Mouse (Mus musculus) heart, embryonic 16.5 days (tissue): ENCODE measurements around the gene Ctdspl2. TPM values are rescaled to one million over a fixed set of nuclear protein-coding genes. Genes with fewer than 3 reads are reported as not detected.
"Not testable (repeated sequence)": the region's sequence is repeated elsewhere in the genome, so short reads cannot be mapped to it uniquely, and the experiment has no call there.

Experiments
- ATAC-seq: fragments of 200-750 bp; cut with Nextera tagmentation; replicated peaks from 2 replicates; pipeline ENCODE4 v1.8.0; 2017; ENCODE audit warnings: moderate number of reproducible peaks; ENCODE audit not compliant: insufficient read depth, low FRiP score; ENCODE audit errors: extremely low read depth
- H3K27ac ChIP-seq: fragments of 300-500 bp; sonication (generic); 2 replicates; pipeline ENCODE4 v1.5.1; 2014; ENCODE audit warnings: mild to moderate bottlenecking, low read length, control low read depth, moderate library complexity
- H3K27me3 ChIP-seq: fragments of 300-500 bp; sonication (generic); 2 replicates; pipeline ENCODE4 v1.6.1; 2014; ENCODE audit warnings: low read length, mixed read lengths; ENCODE audit not compliant: control insufficient read depth, insufficient read depth
- H3K36me3 ChIP-seq: fragments of 300-500 bp; sonication (generic); 2 replicates; pipeline ENCODE4 v1.6.1; 2014; ENCODE audit not compliant: control insufficient read depth, insufficient read depth
- H3K4me1 ChIP-seq: fragments of 300-500 bp; sonication (generic); 2 replicates; pipeline ENCODE4 v1.6.1; 2014; ENCODE audit warnings: low read length, mixed read lengths; ENCODE audit not compliant: control insufficient read depth, insufficient read depth
- H3K4me2 ChIP-seq: fragments of 300-500 bp; sonication (generic); 2 replicates; pipeline ENCODE4 v1.6.1; 2014; ENCODE audit warnings: low read depth, mild to moderate bottlenecking, control low read depth, low read length
- H3K4me3 ChIP-seq: fragments of 300-500 bp; sonication (generic); 2 replicates; pipeline ENCODE4 v1.5.1; 2014; ENCODE audit warnings: mild to moderate bottlenecking, control low read depth, low read length
- H3K9ac ChIP-seq: fragments of 300-500 bp; sonication (generic); 2 replicates; pipeline ENCODE4 v1.6.1; 2014; ENCODE audit warnings: low read length, control low read depth
- H3K9me3 ChIP-seq: fragments of 300-500 bp; sonication (generic); replicated peaks from 2 replicates; pipeline ENCODE4 v1.6.1; 2016; ENCODE audit warnings: low read length; ENCODE audit not compliant: control insufficient read depth
- WGBS: fragments of 180-500 bp; shearing (Covaris S2); extraction: QIAGEN DNeasy Blood & Tissue Kit; methylation state at CpG from one replicate; pipeline ENCODE4 v1.1.7; 2014; 5-methylcytosine and 5-hydroxymethylcytosine counted together
- polyA plus RNA-seq: library from polyadenylated mRNA; unstranded; fragments of >200 nt; fragmentation: Nextera tagmentation; extraction: Ambion mirVana; gene quantifications from 2 replicates; pipeline ENCODE4 v1.2.1, GENCODE M21; 2015

Gene Ctdspl2
- polyA plus RNA-seq: 34.3 and 34.6 TPM in 2 replicates

DNA sequence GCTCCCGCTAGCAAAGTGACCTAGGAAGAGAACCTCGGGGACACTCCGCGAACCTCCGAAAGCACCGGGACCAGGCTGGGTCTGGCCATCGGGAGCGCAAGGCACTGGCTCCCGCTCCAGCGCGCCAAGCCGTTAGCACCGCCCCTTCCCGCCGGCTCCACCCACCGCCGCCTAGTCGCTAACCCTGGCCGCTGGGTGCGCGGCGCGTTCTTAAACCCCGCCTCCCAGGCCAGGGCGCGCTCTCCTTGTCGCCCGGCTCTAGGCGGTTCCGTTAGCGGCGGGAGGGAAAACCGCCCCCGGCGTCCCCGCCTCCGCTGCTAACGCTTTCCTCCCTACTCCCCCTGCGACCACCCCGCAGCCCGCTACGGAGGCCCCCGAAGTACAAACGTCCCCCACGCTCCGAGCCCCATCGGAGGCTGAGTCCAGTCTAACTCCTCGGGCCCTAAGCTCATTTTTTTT, at the start of gene Ctdspl2, which contains the start of gene Mageb3:
Gene Ctdspl2, plus strand, starts transcription at position 237 of the 459 bp plus-strand sequence.
Gene Mageb3, minus strand, starts transcription at position 328 of the 459 bp plus-strand sequence.
- Histone ChIP-seq H3K4me1 (peaks cover 23% of the 10 kb centered on the region), H3K4me2 (peak within 1 kb of the TSS; percentile 84), H3K27ac (peak within 1 kb of the TSS; percentile 95), H3K9me3 (no peaks in the 10 kb centered on the region), H3K4me3 (peak within 1 kb of the TSS; percentile 75), H3K9ac (peak within 1 kb of the TSS; percentile 92), H3K36me3 (0 out of 2 replicates have a peak, but pooled peaks cover 2% of the 10 kb centered on the region), H3K27me3 (no peaks in the 10 kb centered on the region)
- under 1% methylated on average over 46 of the region's 48 CpGs for WGBS
- ATAC-seq: peak; percentile 97

GRCm38 (mm10) chr2:121909975-121910374, 45.8 kb upstream of the Ctdspl2 start:
- no peak for ATAC-seq
- 72% methylated on average over 3 of the region's 3 CpGs for WGBS
- Histone ChIP-seq H3K4me1 (no peaks in the 10 kb centered on the region), H3K9ac (no peak overlapping the region), H3K36me3 (peaks cover 17% of the 10 kb centered on the region; the same call in 1 of the 2 replicates), H3K4me2 (no peak overlapping the region), H3K4me3 (no peak overlapping the region), H3K27ac (no peak overlapping the region), H3K9me3 (no peaks in the 10 kb centered on the region), H3K27me3 (no peaks in the 10 kb centered on the region)

DNA sequence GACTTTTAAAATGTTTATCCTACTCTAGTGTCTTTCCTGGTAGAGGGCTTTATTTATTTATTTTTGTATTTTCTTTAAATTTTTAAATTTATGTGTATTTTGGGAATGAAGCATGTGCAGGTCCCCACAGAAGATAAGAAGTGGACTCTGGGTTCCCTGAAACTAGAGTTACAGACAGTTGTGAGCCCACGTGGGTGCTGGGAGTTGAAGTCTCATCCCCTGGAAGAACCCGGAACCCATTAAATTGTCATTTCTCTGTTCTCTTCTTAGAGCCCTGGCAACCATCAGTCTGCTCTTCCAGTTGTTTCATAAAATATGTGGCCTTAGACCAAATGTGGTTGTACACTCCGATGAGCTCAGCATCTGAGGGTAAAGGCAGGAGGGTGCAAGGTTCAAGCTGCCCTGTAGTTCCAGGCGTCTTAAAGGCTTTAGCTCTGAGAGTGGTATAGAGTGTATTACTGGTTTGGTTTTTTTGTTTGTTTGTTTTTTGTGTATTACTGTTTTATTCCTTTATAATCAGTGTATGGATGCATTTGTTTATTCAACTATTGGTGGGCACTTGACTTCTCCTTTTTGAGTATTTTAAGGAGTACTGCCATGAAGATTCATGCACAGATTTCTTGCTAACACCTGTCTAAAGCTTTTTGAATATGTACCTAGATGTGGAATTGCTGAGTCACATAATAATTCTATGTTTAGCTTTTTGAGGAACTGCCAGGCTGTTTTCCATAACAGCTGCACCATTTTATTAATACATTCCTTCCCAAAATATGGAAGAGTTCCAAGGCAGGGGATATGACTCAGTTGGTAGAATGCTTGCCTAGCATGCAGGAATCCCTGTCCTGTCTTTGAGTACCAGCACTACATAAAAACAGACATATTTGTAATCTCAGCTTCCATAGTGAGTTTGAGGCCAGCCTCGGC, 39.5 kb upstream of the Ctdspl2 start:
- Histone ChIP-seq H3K4me2 (no peak overlapping the region), H3K4me3 (no peak overlapping the region), H3K36me3 (peaks cover 8% of the 10 kb centered on the region; the same call in 1 of the 2 replicates), H3K27ac (no peak overlapping the region), H3K27me3 (no peaks in the 10 kb centered on the region), H3K9ac (no peak overlapping the region), H3K9me3 (no peaks in the 10 kb centered on the region), H3K4me1 (no peaks in the 10 kb centered on the region)
- no peak for ATAC-seq
- 84% methylated on average over 5 of the region's 5 CpGs for WGBS

GRCm38 (mm10) chr2:121937624-121938023, 18.2 kb upstream of the Ctdspl2 start:
- not testable (repeated sequence) for H3K36me3 ChIP-seq, H3K4me1 ChIP-seq, H3K27me3 ChIP-seq, H3K9ac ChIP-seq, ATAC-seq, H3K9me3 ChIP-seq, H3K4me3 ChIP-seq, H3K4me2 ChIP-seq, H3K27ac ChIP-seq
- 87% methylated on average over 2 of the region's 2 CpGs for WGBS

DNA sequence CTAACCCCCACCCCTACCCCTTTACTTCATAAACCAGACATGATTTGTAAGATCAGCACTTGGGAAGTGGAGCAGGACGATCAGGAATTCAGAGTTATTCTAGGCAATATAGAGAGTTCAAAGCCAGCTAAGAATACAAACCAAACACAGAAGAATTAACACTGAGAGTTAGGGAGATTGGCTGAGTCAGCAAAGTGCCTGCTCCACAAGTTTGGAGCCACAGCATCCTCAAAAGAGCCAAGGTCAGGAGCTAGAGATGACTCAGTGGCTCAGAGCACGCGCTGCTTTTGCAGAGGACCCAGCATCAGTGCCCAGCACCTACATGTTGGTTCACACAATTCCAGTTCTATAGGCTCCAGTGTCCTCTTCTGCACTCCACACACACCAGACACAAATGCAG, 12.4 kb upstream of the Ctdspl2 start:
- Histone ChIP-seq H3K27me3 (no peaks in the 10 kb centered on the region), H3K4me1 (no peaks in the 10 kb centered on the region), H3K4me2 (no peak overlapping the region), H3K9me3 (peaks cover under 1% of the 10 kb centered on the region; the same call in 1 of the 2 replicates), H3K4me3 (no peak overlapping the region), H3K36me3 (no peaks in the 10 kb centered on the region), H3K27ac (no peak overlapping the region), H3K9ac (no peak overlapping the region)
- ATAC-seq: no peak
- 72% methylated on average over 3 of the region's 3 CpGs for WGBS

- no peak for ATAC-seq
- peak overlapping the region; percentile 75 for H3K4me3 ChIP-seq
- WGBS: 16% methylated on average over 10 of the region's 10 CpGs
- H3K4me2 ChIP-seq: peak overlapping the region; percentile 80
- peak overlapping the region; percentile 92 for H3K9ac ChIP-seq
- 0 out of 2 replicates have a peak, but pooled peaks cover 1% of the 10 kb centered on the region for H3K36me3 ChIP-seq
- H3K9me3 ChIP-seq: no peaks in the 10 kb centered on the region
- no peaks in the 10 kb centered on the region for H3K27me3 ChIP-seq
- peak overlapping the region; percentile 95 for H3K27ac ChIP-seq
- H3K4me1 ChIP-seq: peaks cover 23% of the 10 kb centered on the region
These were observed 687 bp upstream of the Ctdspl2 start for GRCm38 (mm10) chr2:121954971-121955656.

DNA sequence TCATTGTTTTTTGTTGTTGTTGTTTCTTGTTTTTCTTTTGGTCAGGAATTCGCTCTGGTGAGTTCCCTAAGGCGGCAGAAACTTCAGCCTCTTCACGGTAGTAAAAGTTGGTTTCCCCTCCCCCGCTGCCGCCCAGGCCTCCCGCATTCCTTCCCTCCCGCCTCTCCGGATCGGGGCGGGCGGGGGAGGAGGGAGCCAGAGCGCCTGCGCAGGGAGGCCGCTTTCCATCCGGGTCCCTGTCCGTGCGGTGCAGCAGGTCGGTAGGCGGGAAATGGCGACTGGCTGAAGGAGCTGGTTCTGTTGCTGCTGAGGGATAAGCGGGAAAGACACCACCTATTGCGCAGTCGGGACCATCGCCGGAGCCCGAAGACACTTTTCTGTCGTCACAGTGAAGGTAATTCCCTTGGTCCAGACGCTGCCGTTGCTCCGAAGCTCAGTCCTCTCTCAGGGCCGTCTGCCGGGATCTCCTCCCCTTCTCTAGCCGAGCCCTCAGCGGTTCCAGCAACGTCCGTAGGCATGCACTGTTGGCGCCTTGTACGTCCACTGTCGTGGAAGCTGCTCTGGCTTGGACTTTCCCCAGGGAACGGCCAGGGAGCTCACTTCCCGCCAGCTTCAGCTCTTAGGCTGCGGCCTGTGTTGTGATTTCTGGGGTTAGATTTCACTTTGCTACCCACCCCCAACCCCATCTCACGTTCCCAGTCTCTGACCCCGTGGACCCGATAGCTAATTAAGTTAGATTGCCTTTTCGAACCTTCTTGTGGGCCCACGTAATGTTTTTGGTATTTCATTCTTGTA, 620 bp downstream of the Ctdspl2 start:
- H3K36me3 ChIP-seq: 0 out of 2 replicates have a peak, but pooled peaks cover 2% of the 10 kb centered on the region
- H3K9ac ChIP-seq: peak overlapping the region; percentile 92
- peaks cover 23% of the 10 kb centered on the region for H3K4me1 ChIP-seq
- no peaks in the 10 kb centered on the region for H3K9me3 ChIP-seq
- ATAC-seq: peak; percentile 95
- 0% methylated on average over 47 of the region's 47 CpGs for WGBS
- peak overlapping the region; percentile 84 for H3K4me2 ChIP-seq
- H3K27me3 ChIP-seq: no peaks in the 10 kb centered on the region
- peak overlapping the region; percentile 95 for H3K27ac ChIP-seq
- peak overlapping the region; percentile 75 for H3K4me3 ChIP-seq

GRCm38 (mm10) chr2:121957216-121957792, 1.5 kb downstream of the Ctdspl2 start:
- H3K36me3 ChIP-seq: 0 out of 2 replicates have a peak, but pooled peaks cover 4% of the 10 kb centered on the region
- H3K4me1 ChIP-seq: peaks cover 23% of the 10 kb centered on the region
- WGBS: 5% methylated on average over 8 of the region's 8 CpGs
- no peak for ATAC-seq
- H3K27ac ChIP-seq: peak overlapping the region; percentile 95
- H3K27me3 ChIP-seq: no peaks in the 10 kb centered on the region
- peak overlapping the region; percentile 84 for H3K4me2 ChIP-seq
- H3K4me3 ChIP-seq: peak overlapping the region; percentile 75
- H3K9me3 ChIP-seq: no peaks in the 10 kb centered on the region
- H3K9ac ChIP-seq: peak overlapping the region; percentile 92
